Mouse (Mus musculus): ENCODE data around the gene Ext2. TPM values are rescaled to one million over a fixed set of nuclear protein-coding genes. Genes with fewer than 3 reads are reported as not detected.

Ext2 gene
- polyA plus RNA-seq, 1 experiment from 2014 or later: 68.0 TPM

DNA sequence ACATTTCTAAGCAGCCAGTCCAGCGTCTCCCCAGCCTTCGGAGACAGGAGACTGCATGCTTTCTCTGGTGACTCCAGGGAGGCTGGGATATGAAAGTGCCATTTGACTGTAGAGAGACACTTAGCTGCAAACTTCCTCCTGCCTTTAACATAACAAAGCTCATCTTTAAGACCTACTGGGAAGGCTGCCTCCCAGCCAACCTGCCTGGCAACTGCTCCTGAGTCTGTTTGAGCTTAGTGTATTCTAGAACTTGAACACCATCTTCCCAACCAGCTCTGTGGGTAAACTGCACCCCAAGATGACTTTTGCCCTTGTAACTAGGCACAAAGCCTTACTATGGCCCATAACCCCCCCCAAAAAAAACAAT is 37.0 kb downstream of the Ext2 start:
- no peaks in the 10 kb centered on the region for H3K4me1 ChIP-seq (replicated peaks; ENCODE audit: control insufficient read depth, insufficient read depth, low read length)
- DNase-seq (ENCODE audit: low spot score) (no peak), ATAC-seq (replicated peaks; ENCODE audit: low FRiP score) (no peak)
- H3K9ac ChIP-seq (ENCODE audit: low read depth, low read length): no peak overlapping the region
- H3K4me2 ChIP-seq: no peak overlapping the region
- no peaks in the 10 kb centered on the region for H3K9me3 ChIP-seq (ENCODE audit: control insufficient read depth, low read length)
- no peaks in the 10 kb centered on the region for H3K36me3 ChIP-seq (ENCODE audit: control insufficient read depth, insufficient read depth, low read length)
- H3K4me3 ChIP-seq (ENCODE audit: low read depth, low read length): no peak overlapping the region
- peaks cover 2% of the 10 kb centered on the region; the same call in 1 of the 2 replicates for H3K27me3 ChIP-seq (replicated peaks; ENCODE audit: control insufficient read depth, insufficient read depth, low read length)
- WGBS: 47% methylated on average over 2 of the region's 2 CpGs
- no peak overlapping the region for H3K27ac ChIP-seq (ENCODE audit: low read depth, low read length)

- 63% methylated on average over 12 of the region's 12 CpGs for WGBS
- H3K9ac ChIP-seq (ENCODE audit: low read depth, low read length): no peak overlapping the region
- DNase-seq (ENCODE audit: low spot score): no peak
Observed at GRCm38 (mm10) chr2:93784721-93785431, 37.5 kb downstream of the Ext2 start.

GRCm38 (mm10) chr2:93783926-93784539 is 38.3 kb downstream of the Ext2 start:
- peaks cover 7% of the 10 kb centered on the region; the same call in 1 of the 2 replicates for H3K4me1 ChIP-seq (replicated peaks; ENCODE audit: control insufficient read depth, insufficient read depth, low read length)
- no peak overlapping the region for H3K27ac ChIP-seq (ENCODE audit: low read depth, low read length)
- H3K27me3 ChIP-seq (replicated peaks; ENCODE audit: control insufficient read depth, insufficient read depth, low read length): peaks cover 2% of the 10 kb centered on the region; the same call in 1 of the 2 replicates
- DNase-seq (ENCODE audit: low spot score) (no peak), ATAC-seq (replicated peaks; ENCODE audit: low FRiP score) (no peak)
- 83% methylated on average over 9 of the region's 9 CpGs for WGBS
- no peak overlapping the region for H3K4me3 ChIP-seq (ENCODE audit: low read depth, low read length)
- no peaks in the 10 kb centered on the region for H3K36me3 ChIP-seq (ENCODE audit: control insufficient read depth, insufficient read depth, low read length)
- H3K9me3 ChIP-seq (ENCODE audit: control insufficient read depth, low read length): no peaks in the 10 kb centered on the region
- no peak overlapping the region for H3K9ac ChIP-seq (ENCODE audit: low read depth, low read length)
- no peak overlapping the region for H3K4me2 ChIP-seq

More at GRCm38 (mm10) chr2:93784721-93785431, 37.5 kb downstream of the Ext2 start:
- no peak for ATAC-seq (replicated peaks; ENCODE audit: low FRiP score)
- Histone ChIP-seq H3K27me3 (replicated peaks; ENCODE audit: control insufficient read depth, insufficient read depth, low read length) (peaks cover 2% of the 10 kb centered on the region; the same call in 1 of the 2 replicates), H3K9me3 (ENCODE audit: control insufficient read depth, low read length) (no peaks in the 10 kb centered on the region), H3K4me2 (no peak overlapping the region), H3K36me3 (ENCODE audit: control insufficient read depth, insufficient read depth, low read length) (no peaks in the 10 kb centered on the region), H3K4me1 (replicated peaks; ENCODE audit: control insufficient read depth, insufficient read depth, low read length) (no peaks in the 10 kb centered on the region; the same call in 1 of the 2 replicates), H3K4me3 (ENCODE audit: low read depth, low read length) (no peak overlapping the region), H3K27ac (ENCODE audit: low read depth, low read length) (no peak overlapping the region)

DNA sequence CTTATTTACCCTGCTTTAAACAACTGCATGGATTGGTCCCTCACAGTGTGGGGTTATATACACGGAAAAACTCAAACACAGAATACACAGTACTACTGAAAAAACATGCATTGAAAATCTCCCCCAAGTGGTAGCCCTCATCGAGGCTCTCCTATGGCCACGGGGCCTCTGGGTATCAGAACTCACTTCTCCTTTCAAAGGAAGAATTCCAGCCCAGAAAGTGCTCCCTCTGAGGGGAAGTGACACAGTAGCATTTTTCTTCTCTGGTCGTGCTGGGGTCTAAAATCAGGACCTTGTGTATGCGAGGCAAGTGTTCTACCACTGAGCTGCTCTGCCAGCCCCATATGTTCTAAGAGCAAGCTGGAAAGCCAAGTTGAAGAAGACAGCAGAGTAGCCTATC is 39.7 kb downstream of the Ext2 start:
- Histone ChIP-seq H3K27ac (ENCODE audit: low read depth, low read length) (no peak overlapping the region), H3K4me3 (ENCODE audit: low read depth, low read length) (no peak overlapping the region), H3K4me2 (no peak overlapping the region), H3K9me3 (ENCODE audit: control insufficient read depth, low read length) (no peaks in the 10 kb centered on the region), H3K4me1 (replicated peaks; ENCODE audit: control insufficient read depth, insufficient read depth, low read length) (peaks cover 7% of the 10 kb centered on the region; the same call in 1 of the 2 replicates), H3K9ac (ENCODE audit: low read depth, low read length) (no peak overlapping the region), H3K27me3 (replicated peaks; ENCODE audit: control insufficient read depth, insufficient read depth, low read length) (peaks cover 2% of the 10 kb centered on the region; the same call in 1 of the 2 replicates), H3K36me3 (ENCODE audit: control insufficient read depth, insufficient read depth, low read length) (no peaks in the 10 kb centered on the region)
- DNase-seq (ENCODE audit: low spot score) (no peak), ATAC-seq (replicated peaks; ENCODE audit: low FRiP score) (no peak)
- 67% methylated on average over 5 of the region's 5 CpGs for WGBS

DNA sequence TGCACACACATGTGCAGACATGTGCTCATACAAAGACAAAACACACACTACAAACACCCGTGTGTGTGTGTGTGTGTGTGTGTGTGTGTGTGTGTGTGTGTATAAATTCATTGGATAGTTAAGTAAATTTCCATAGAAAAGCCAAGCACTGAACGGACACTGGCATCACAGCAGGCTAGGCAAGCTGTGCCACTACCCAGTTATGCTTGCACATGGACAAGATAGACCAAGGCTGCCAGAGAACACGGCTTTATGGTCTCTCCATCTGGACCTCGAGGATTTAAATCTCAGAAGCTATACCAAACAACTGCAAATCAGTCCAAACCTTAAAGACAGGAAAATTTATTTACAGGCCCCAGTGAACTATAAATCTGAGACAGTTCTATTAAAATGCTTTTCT is 40.2 kb downstream of the Ext2 start:
- Histone ChIP-seq H3K4me1 (replicated peaks; ENCODE audit: control insufficient read depth, insufficient read depth, low read length) (peaks cover 7% of the 10 kb centered on the region; the same call in 1 of the 2 replicates), H3K4me2 (no peak overlapping the region), H3K9ac (ENCODE audit: low read depth, low read length) (no peak overlapping the region), H3K4me3 (ENCODE audit: low read depth, low read length) (no peak overlapping the region), H3K27ac (ENCODE audit: low read depth, low read length) (no peak overlapping the region), H3K27me3 (replicated peaks; ENCODE audit: control insufficient read depth, insufficient read depth, low read length) (peaks cover 2% of the 10 kb centered on the region; the same call in 1 of the 2 replicates), H3K9me3 (ENCODE audit: control insufficient read depth, low read length) (no peaks in the 10 kb centered on the region), H3K36me3 (ENCODE audit: control insufficient read depth, insufficient read depth, low read length) (no peaks in the 10 kb centered on the region)
- no peak for ATAC-seq (replicated peaks; ENCODE audit: low FRiP score)
- 78% methylated on average over 4 of the region's 4 CpGs for WGBS
- no peak for DNase-seq (ENCODE audit: low spot score)

DNA sequence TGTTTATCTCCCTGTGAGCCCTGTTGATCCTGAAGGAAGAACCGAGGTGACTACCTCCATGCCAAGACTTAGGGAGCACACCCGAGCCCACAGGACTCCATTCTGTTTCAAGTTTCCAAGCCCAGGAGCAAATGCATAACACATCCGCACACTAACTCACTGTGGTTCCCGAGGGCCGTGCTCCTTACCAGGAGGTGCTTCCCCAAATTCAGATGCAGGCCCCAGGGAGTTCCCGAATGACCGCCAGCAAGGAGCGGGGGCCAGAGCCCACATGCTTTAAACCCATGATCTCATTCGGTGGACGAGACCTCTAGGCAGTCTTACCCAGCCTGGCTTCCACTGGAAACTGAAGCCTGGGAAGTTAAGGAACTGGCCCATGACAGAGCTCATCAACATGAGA is 41.8 kb downstream of the Ext2 start:
- H3K4me1 ChIP-seq (replicated peaks; ENCODE audit: control insufficient read depth, insufficient read depth, low read length): peaks cover 7% of the 10 kb centered on the region; the same call in 1 of the 2 replicates
- WGBS: 87% methylated on average over 10 of the region's 10 CpGs
- H3K4me2 ChIP-seq: no peak overlapping the region
- H3K27me3 ChIP-seq (replicated peaks; ENCODE audit: control insufficient read depth, insufficient read depth, low read length): peaks cover 2% of the 10 kb centered on the region; the same call in 1 of the 2 replicates
- H3K9me3 ChIP-seq (ENCODE audit: control insufficient read depth, low read length): no peaks in the 10 kb centered on the region
- no peak for ATAC-seq (replicated peaks; ENCODE audit: low FRiP score)
- H3K27ac ChIP-seq (ENCODE audit: low read depth, low read length): no peak overlapping the region
- no peak overlapping the region for H3K4me3 ChIP-seq (ENCODE audit: low read depth, low read length)
- no peaks in the 10 kb centered on the region for H3K36me3 ChIP-seq (ENCODE audit: control insufficient read depth, insufficient read depth, low read length)
- DNase-seq (ENCODE audit: low spot score): no peak
- no peak overlapping the region for H3K9ac ChIP-seq (ENCODE audit: low read depth, low read length)

GRCm38 (mm10) chr2:93779897-93780208 is 42.5 kb downstream of the Ext2 start:
- H3K9me3 ChIP-seq (ENCODE audit: control insufficient read depth, low read length): no peaks in the 10 kb centered on the region
- no peak overlapping the region for H3K9ac ChIP-seq (ENCODE audit: low read depth, low read length)
- ATAC-seq (replicated peaks; ENCODE audit: low FRiP score): no peak

GRCm38 (mm10) chr2:93779081-93779896 is 43.1 kb downstream of the Ext2 start:
- Histone ChIP-seq H3K9me3 (ENCODE audit: control insufficient read depth, low read length) (no peaks in the 10 kb centered on the region), H3K27ac (ENCODE audit: low read depth, low read length) (no peak overlapping the region), H3K4me2 (no peak overlapping the region), H3K36me3 (ENCODE audit: control insufficient read depth, insufficient read depth, low read length) (no peaks in the 10 kb centered on the region), H3K9ac (ENCODE audit: low read depth, low read length) (no peak overlapping the region), H3K4me3 (ENCODE audit: low read depth, low read length) (no peak overlapping the region), H3K4me1 (replicated peaks; ENCODE audit: control insufficient read depth, insufficient read depth, low read length) (peaks cover 10% of the 10 kb centered on the region; the same call in 1 of the 2 replicates), H3K27me3 (replicated peaks; ENCODE audit: control insufficient read depth, insufficient read depth, low read length) (peaks cover 2% of the 10 kb centered on the region; the same call in 1 of the 2 replicates)
- ATAC-seq (replicated peaks; ENCODE audit: low FRiP score) (no peak), DNase-seq (ENCODE audit: low spot score) (no peak)
- 62% methylated on average over 16 of the region's 16 CpGs for WGBS

More at GRCm38 (mm10) chr2:93779897-93780208, 42.5 kb downstream of the Ext2 start:
- Histone ChIP-seq H3K36me3 (ENCODE audit: control insufficient read depth, insufficient read depth, low read length) (no peaks in the 10 kb centered on the region), H3K27ac (ENCODE audit: low read depth, low read length) (no peak overlapping the region), H3K4me1 (replicated peaks; ENCODE audit: control insufficient read depth, insufficient read depth, low read length) (peaks cover 10% of the 10 kb centered on the region; the same call in 1 of the 2 replicates), H3K27me3 (replicated peaks; ENCODE audit: control insufficient read depth, insufficient read depth, low read length) (peaks cover 2% of the 10 kb centered on the region; the same call in 1 of the 2 replicates), H3K4me3 (ENCODE audit: low read depth, low read length) (no peak overlapping the region), H3K4me2 (no peak overlapping the region)
- WGBS: 51% methylated on average over 6 of the region's 6 CpGs
- DNase-seq (ENCODE audit: low spot score): no peak
